Mouse (Mus musculus): ENCODE data around the gene Ikbke. TPM values are rescaled to one million over a fixed set of nuclear protein-coding genes. Genes with fewer than 3 reads are reported as not detected.
A peak's percentile ranks its signal among the peaks of the same experiment; 100 is the strongest.

Ikbke gene
- polyA plus RNA-seq (2017; shearing (Covaris generic)), result 10 to 100 TPM; 68.0 to 91.2 TPM

DNA sequence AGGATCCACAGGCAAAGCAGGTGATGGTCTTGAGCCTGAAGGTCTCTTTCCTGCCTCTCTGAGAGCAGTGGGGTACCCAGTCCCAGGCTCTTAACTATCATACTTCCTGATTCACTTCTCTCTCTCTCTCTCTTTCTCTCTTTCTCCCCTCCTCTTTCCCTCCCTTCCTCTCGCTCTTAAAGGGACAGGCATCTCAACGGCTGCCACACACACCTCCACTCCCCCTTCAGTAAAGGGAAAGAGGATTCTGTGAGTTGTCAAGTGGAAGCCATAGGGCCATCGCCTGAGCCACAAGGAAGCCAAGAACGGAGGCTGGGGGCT is at the start of gene Ikbke:
Gene Ikbke, minus strand, starts transcription at position 151 of the 321 bp plus-strand sequence.
- peak; percentile 64 for ATAC-seq

GRCm38 (mm10) chr1:131329093-131329492 is 49.7 kb upstream of the Ikbke start:
- ATAC-seq, result peak; percentile 40

DNA sequence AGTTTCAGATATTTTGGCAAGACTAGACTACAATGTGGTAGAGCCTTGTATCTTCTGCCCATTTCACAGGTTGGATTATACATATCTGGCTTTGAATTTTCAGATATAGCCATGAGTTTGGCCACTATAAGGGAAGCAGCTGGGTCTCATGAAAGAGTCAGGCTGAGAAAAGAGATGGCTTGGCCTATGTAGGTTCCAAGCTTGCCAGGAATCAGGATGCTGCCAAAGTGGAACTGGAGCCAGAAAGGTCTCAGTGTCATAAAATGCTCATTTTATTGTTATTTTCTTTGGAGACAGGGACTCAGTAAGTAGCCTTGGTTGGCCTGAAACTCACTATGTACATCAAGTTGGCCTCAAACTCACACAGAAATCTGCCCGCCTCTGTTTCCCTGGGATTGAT is 47.8 kb upstream of the Ikbke start:
- ATAC-seq, result no peak

DNA sequence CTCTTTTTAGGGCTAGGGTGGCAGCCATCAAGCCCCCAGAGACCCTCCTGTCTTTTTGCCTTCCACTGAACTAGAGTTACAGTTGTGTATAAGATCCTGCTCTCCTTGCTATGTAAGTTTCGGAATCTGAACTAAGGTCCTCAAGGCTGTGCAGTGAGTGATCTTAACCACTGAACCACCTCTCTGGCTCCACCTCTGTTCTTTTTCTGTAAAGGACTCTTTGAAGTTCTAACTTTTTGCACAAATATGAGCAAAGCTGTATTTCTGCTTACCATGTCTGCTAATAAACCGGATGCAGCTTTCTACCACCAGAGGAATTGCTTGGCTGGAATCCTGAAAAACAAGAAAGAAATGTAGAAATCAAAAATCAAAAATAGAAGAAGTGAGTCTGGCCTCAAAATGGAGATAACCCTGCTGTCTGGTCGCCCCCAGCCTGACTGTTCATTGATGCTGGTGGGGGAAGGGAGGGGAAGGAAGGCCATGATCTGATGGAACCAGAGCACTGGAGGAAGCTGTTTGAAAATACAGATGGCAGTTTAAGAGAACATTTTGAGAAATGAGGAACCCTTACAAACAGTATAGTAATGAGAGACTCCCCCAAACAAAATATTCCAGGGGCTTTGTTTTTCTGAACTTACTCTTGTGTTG is 45.5 kb upstream of the Ikbke start:
- ATAC-seq, result peak; percentile 32

- ATAC-seq, result no peak
Observed at GRCm38 (mm10) chr1:131319598-131320330, 40.4 kb upstream of the Ikbke start.

GRCm38 (mm10) chr1:131318397-131318796 is 39.0 kb upstream of the Ikbke start:
- no peak for ATAC-seq

DNA sequence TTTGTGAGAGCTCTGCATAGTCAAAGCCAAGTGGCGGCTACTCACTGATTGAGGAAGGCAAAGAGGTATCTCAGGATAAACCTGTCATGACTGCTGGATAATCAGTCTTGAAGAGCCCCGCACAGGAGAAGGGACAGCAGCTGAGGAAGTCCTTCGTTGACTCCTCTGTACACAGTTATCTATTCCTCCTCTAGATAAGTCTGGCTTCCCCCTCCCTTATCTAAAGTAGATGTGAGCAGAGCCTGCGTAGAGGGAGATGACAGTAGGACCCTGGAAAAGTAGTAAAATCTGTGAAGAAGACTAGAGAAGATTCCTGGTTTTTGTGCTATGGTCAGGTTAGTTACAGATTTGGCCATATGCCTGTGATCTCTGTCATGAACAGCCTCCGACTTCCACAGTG is 38.2 kb upstream of the Ikbke start:
- no peak for ATAC-seq

DNA sequence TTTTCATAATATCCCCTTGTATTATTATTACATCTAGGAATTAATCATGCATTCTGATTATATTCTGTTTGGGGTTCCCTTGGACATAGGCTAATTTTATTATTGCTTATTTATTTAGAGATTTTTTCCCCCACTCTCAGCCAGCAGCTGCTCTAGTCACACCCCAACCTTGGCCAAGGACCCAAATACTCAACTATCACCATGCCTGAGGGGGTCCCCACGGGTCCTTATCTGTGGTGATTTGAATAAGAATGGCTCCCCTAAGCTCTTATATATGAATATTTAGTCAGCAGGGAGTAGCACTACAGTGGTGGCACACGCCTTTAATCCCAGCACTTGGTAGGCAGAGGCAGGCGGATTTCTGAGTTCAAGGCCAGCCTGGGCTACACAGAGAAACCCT is 31.9 kb upstream of the Ikbke start:
- no peak for ATAC-seq

GRCm38 (mm10) chr1:131310237-131310818 is 30.9 kb upstream of the Ikbke start:
- no peak for ATAC-seq

- no peak for ATAC-seq
Observed at GRCm38 (mm10) chr1:131300750-131301149, 21.3 kb upstream of the Ikbke start.

- no peak for ATAC-seq
Observed at GRCm38 (mm10) chr1:131299788-131300187, 20.4 kb upstream of the Ikbke start.

DNA sequence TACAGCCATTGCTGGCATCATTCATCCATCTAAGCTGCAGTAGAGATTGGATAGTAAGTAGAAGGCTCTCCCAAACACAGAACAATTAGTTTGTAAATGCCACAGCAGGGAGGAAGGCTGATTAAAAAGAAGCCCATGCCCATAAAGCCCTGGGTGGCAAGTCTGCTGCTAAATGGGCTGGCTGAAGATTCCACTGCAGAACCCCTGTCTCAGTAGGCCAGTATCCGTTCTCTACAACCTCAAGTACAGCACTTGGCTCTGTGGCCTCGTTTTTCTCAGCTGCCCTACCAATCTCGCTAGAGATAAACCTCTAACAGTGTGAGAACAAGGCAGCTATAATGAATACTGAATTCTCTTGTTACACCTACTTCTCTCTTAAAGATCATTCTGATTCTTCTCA is 19.8 kb upstream of the Ikbke start:
- ATAC-seq, result no peak

- ATAC-seq, result no peak
Observed at GRCm38 (mm10) chr1:131298171-131298570, 18.8 kb upstream of the Ikbke start.

GRCm38 (mm10) chr1:131296726-131297125 is 17.3 kb upstream of the Ikbke start:
- no peak for ATAC-seq

- ATAC-seq, result no peak
Observed at GRCm38 (mm10) chr1:131295200-131295599, 15.8 kb upstream of the Ikbke start.

GRCm38 (mm10) chr1:131293922-131294250 is 14.5 kb upstream of the Ikbke start:
- ATAC-seq, result no peak

- ATAC-seq, result no peak
Observed at GRCm38 (mm10) chr1:131293221-131293921, 14.0 kb upstream of the Ikbke start.

GRCm38 (mm10) chr1:131290648-131291047 is 11.2 kb upstream of the Ikbke start:
- ATAC-seq, result peak; percentile 63

DNA sequence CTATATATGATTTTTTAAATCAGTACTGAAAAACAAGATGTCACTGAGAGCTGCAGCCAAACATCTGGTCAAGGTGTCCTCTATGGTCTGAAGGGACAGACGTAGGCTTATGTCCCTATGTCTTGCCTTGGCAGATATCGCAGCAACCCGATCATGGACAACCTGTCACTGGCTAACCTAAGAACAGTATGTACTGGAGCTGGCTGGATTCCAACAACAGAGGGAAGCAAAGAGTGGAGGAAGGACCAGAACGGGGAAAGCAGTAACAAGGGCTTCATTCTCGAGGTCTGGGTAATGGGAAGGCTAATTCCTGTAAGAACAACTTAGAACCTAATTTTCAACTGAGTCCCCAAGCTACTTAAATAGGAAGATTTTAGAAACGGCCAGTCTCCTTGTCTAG is 9.5 kb upstream of the Ikbke start:
- no peak for ATAC-seq

DNA sequence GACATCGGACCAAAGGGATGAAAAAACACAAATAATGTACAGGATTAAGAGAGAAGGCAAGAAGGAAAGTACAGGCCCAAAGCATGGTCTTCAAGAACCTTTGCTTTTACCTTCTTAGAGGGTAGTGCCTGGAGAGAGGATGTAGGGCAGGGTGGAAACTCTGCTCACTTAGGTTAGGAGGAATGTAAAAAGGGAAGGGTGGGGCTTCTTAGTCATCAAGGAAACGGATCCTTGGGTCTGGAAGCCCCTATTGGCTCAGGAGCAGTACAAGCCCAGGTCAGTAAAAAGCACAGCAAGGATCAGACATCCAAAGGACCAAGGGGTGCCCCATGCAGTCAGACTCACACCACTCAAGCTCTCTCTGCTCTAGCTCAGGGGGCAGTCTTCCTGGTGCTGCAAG is 7.9 kb upstream of the Ikbke start:
- ATAC-seq, result no peak

GRCm38 (mm10) chr1:131286803-131287202 is 7.4 kb upstream of the Ikbke start:
- ATAC-seq, result no peak

DNA sequence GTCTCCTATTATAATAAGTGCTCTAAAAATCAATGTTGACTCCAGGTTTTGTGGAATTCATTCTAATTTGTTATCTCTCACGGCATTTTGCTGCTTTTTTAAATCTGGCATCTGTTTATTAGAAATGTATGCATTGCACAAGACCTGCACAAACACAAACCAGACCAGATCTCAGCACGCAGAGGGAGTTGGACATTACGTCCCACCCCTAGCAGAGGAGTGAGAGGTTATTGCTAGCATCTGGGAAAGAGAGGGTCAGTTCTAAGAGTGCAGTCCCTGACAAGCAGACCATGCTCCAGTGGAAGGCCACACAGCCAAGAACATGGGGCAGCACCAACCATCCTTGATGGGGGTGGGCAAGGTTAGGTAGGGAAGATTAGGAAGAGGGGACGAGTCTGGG is 5.2 kb upstream of the Ikbke start:
- no peak for ATAC-seq

DNA sequence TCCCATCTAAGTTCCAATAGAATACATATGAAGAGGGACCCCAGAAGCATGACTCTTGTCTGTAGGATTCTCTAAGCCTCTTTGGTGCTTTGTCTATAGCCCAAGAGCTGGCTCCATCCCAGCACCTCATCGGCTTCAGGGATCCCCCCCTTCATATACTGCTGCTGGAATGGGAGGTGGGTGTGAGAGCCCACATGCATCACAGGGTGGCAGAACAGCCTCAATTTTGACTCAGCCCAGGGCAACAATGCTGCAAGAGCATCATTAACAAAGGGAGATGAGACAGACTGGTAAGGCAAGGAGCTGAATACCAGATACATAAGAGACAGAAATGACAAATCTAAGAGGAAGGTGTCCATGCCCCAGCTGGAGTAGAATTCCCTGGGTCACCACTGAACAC is 4.8 kb upstream of the Ikbke start:
- ATAC-seq, result no peak

GRCm38 (mm10) chr1:131281731-131282130 is 2.3 kb upstream of the Ikbke start:
- no peak for ATAC-seq

Data from activated CD4-positive, CD25-positive, alpha-beta regulatory T cell, adult 4 months (primary cell).